Mouse (Mus musculus): ENCODE measurements at regions not wholly inside any gene's neighbourhood (a gene's known extent, or its start where the extent isn't known, plus 50 kb on each side); places are given as distances from the start of the nearest gene placed in this dataset.

GRCm38 (mm10) chr9:84863431-84863830, 449.1 kb upstream of the Gm11114 start:
- no peaks in the 10 kb centered on the region for H3K9me3 ChIP-seq (ENCODE audit: control insufficient read depth, low read length)
- H3K27me3 ChIP-seq (ENCODE audit: control insufficient read depth, insufficient read depth, low read length), result no peaks in the 10 kb centered on the region
- H3K9ac ChIP-seq (ENCODE audit: low read length), result no peak overlapping the region
- H3K4me1 ChIP-seq (replicated peaks; ENCODE audit: control insufficient read depth, insufficient read depth, low read length), result no peaks in the 10 kb centered on the region
- no peak overlapping the region for H3K27ac ChIP-seq (ENCODE audit: low read depth, low read length)
- no peak for DNase-seq (ENCODE audit: low spot score)
- H3K4me3 ChIP-seq (ENCODE audit: low read depth, low read length), result no peak overlapping the region
- 85% methylated on average over 5 of the region's 5 CpGs for WGBS
- no peaks in the 10 kb centered on the region for H3K36me3 ChIP-seq (ENCODE audit: control insufficient read depth, insufficient read depth, low read length)
- no peak overlapping the region for H3K4me2 ChIP-seq (ENCODE audit: low read depth, low read length, severe bottlenecking)
- ATAC-seq (replicated peaks; ENCODE audit: low FRiP score), result no peak

- H3K4me3 ChIP-seq (ENCODE audit: low read depth, low read length), result no peak overlapping the region
Measured at GRCm38 (mm10) chr9:84894148-84894547, 418.4 kb upstream of the Gm11114 start.

GRCm38 (mm10) chr9:84896073-84896472, 416.5 kb upstream of the Gm11114 start:
- no peaks in the 10 kb centered on the region for H3K27me3 ChIP-seq (ENCODE audit: control insufficient read depth, insufficient read depth, low read length)
- WGBS, result 34% methylated on average over 2 of the region's 2 CpGs

More at GRCm38 (mm10) chr9:84894148-84894547, 418.4 kb upstream of the Gm11114 start:
- Histone ChIP-seq H3K27me3 (ENCODE audit: control insufficient read depth, insufficient read depth, low read length) (no peaks in the 10 kb centered on the region), H3K4me2 (ENCODE audit: low read depth, low read length, severe bottlenecking) (no peak overlapping the region), H3K36me3 (ENCODE audit: control insufficient read depth, insufficient read depth, low read length) (no peaks in the 10 kb centered on the region), H3K4me1 (replicated peaks; ENCODE audit: control insufficient read depth, insufficient read depth, low read length) (no peaks in the 10 kb centered on the region), H3K9ac (ENCODE audit: low read length) (no peak overlapping the region), H3K9me3 (ENCODE audit: control insufficient read depth, low read length) (no peaks in the 10 kb centered on the region), H3K27ac (ENCODE audit: low read depth, low read length) (no peak overlapping the region)
- ATAC-seq (replicated peaks; ENCODE audit: low FRiP score) (no peak), DNase-seq (ENCODE audit: low spot score) (no peak)
- WGBS, result 82% methylated on average over 2 of the region's 2 CpGs

GRCm38 (mm10) chr9:84900643-84901042, 411.9 kb upstream of the Gm11114 start:
- DNase-seq (ENCODE audit: low spot score) (no peak), ATAC-seq (replicated peaks; ENCODE audit: low FRiP score) (no peak)
- H3K36me3 ChIP-seq (ENCODE audit: control insufficient read depth, insufficient read depth, low read length), result no peaks in the 10 kb centered on the region
- no peaks in the 10 kb centered on the region for H3K27me3 ChIP-seq (ENCODE audit: control insufficient read depth, insufficient read depth, low read length)
- no peak overlapping the region for H3K4me3 ChIP-seq (ENCODE audit: low read depth, low read length)
- H3K4me2 ChIP-seq (ENCODE audit: low read depth, low read length, severe bottlenecking), result no peak overlapping the region
- H3K27ac ChIP-seq (ENCODE audit: low read depth, low read length), result no peak overlapping the region
- no peak overlapping the region for H3K9ac ChIP-seq (ENCODE audit: low read length)
- no peaks in the 10 kb centered on the region for H3K9me3 ChIP-seq (ENCODE audit: control insufficient read depth, low read length)
- WGBS, result 71% methylated on average over 2 of the region's 2 CpGs
- no peaks in the 10 kb centered on the region for H3K4me1 ChIP-seq (replicated peaks; ENCODE audit: control insufficient read depth, insufficient read depth, low read length)

More at GRCm38 (mm10) chr9:84896073-84896472, 416.5 kb upstream of the Gm11114 start:
- DNase-seq (ENCODE audit: low spot score) (no peak), ATAC-seq (replicated peaks; ENCODE audit: low FRiP score) (no peak)
- Histone ChIP-seq H3K27ac (ENCODE audit: low read depth, low read length) (no peak overlapping the region), H3K4me1 (replicated peaks; ENCODE audit: control insufficient read depth, insufficient read depth, low read length) (no peaks in the 10 kb centered on the region), H3K36me3 (ENCODE audit: control insufficient read depth, insufficient read depth, low read length) (no peaks in the 10 kb centered on the region), H3K4me3 (ENCODE audit: low read depth, low read length) (no peak overlapping the region), H3K4me2 (ENCODE audit: low read depth, low read length, severe bottlenecking) (no peak overlapping the region), H3K9ac (ENCODE audit: low read length) (no peak overlapping the region), H3K9me3 (ENCODE audit: control insufficient read depth, low read length) (no peaks in the 10 kb centered on the region)

GRCm38 (mm10) chr9:84906244-84906643, 406.3 kb upstream of the Gm11114 start:
- ATAC-seq (replicated peaks; ENCODE audit: low FRiP score) (no peak), DNase-seq (ENCODE audit: low spot score) (no peak)
- no peak overlapping the region for H3K4me2 ChIP-seq (ENCODE audit: low read depth, low read length, severe bottlenecking)
- no peaks in the 10 kb centered on the region for H3K27me3 ChIP-seq (ENCODE audit: control insufficient read depth, insufficient read depth, low read length)
- no peak overlapping the region for H3K27ac ChIP-seq (ENCODE audit: low read depth, low read length)
- 88% methylated on average over 3 of the region's 3 CpGs for WGBS
- no peaks in the 10 kb centered on the region for H3K4me1 ChIP-seq (replicated peaks; ENCODE audit: control insufficient read depth, insufficient read depth, low read length)
- no peak overlapping the region for H3K9ac ChIP-seq (ENCODE audit: low read length)
- no peaks in the 10 kb centered on the region for H3K9me3 ChIP-seq (ENCODE audit: control insufficient read depth, low read length)
- no peaks in the 10 kb centered on the region for H3K36me3 ChIP-seq (ENCODE audit: control insufficient read depth, insufficient read depth, low read length)
- H3K4me3 ChIP-seq (ENCODE audit: low read depth, low read length), result no peak overlapping the region

DNA sequence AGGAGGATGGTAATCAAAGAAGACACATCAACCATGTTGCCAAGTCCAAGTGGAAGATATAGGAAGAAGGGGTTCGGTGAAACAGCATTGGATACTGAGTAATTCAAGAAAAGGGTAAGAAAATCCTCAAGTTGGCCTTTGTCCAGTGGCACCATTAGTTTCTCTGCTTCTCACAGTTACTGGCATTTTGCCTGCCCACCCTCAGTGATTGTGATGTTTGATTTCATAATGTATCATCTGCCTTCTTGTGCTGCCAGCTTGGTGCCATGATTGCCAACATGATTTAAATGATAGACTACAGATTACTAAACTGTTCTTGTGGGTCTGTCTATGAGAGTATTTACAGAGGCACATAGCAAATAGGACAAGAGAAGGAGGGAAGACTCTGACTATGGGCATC, 399.3 kb upstream of the Gm11114 start:
- ATAC-seq (replicated peaks; ENCODE audit: low FRiP score) (no peak), DNase-seq (ENCODE audit: low spot score) (no peak)
- Histone ChIP-seq H3K9me3 (ENCODE audit: control insufficient read depth, low read length) (no peaks in the 10 kb centered on the region), H3K27ac (ENCODE audit: low read depth, low read length) (no peak overlapping the region), H3K4me3 (ENCODE audit: low read depth, low read length) (no peak overlapping the region), H3K4me1 (replicated peaks; ENCODE audit: control insufficient read depth, insufficient read depth, low read length) (no peaks in the 10 kb centered on the region), H3K36me3 (ENCODE audit: control insufficient read depth, insufficient read depth, low read length) (no peaks in the 10 kb centered on the region), H3K9ac (ENCODE audit: low read length) (no peak overlapping the region), H3K27me3 (ENCODE audit: control insufficient read depth, insufficient read depth, low read length) (no peaks in the 10 kb centered on the region), H3K4me2 (ENCODE audit: low read depth, low read length, severe bottlenecking) (no peak overlapping the region)
- WGBS, result 92% methylated on average over 1 of the region's 1 CpGs

DNA sequence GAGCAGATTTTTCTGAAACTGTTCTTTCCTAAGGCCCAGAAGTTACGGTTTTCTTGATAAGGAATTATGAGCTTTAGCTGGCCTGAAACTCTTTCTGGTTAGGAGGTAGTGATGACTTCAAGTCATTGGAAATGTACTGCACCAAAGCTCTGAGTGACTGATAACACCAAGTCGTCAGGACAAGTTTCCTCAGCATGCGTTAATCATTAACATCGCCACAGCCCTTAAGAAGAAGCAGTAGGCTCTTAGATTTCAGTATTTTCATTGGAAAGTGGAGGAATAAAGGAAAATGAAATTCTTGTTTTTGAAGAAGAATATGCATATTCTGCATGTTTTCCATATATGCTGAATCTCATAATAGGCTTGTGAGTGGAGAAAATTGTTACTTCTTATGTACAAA, 390.3 kb upstream of the Gm11114 start:
- Histone ChIP-seq H3K4me3 (ENCODE audit: low read depth, low read length) (no peak overlapping the region), H3K9ac (ENCODE audit: low read length) (no peak overlapping the region), H3K36me3 (ENCODE audit: control insufficient read depth, insufficient read depth, low read length) (no peaks in the 10 kb centered on the region), H3K27me3 (ENCODE audit: control insufficient read depth, insufficient read depth, low read length) (no peaks in the 10 kb centered on the region), H3K4me1 (replicated peaks; ENCODE audit: control insufficient read depth, insufficient read depth, low read length) (no peaks in the 10 kb centered on the region), H3K9me3 (ENCODE audit: control insufficient read depth, low read length) (no peaks in the 10 kb centered on the region), H3K4me2 (ENCODE audit: low read depth, low read length, severe bottlenecking) (no peak overlapping the region), H3K27ac (ENCODE audit: low read depth, low read length) (no peak overlapping the region)
- 96% methylated on average over 4 of the region's 4 CpGs for WGBS
- DNase-seq (ENCODE audit: low spot score), result no peak
- ATAC-seq (replicated peaks; ENCODE audit: low FRiP score), result no peak

- H3K4me2 ChIP-seq (ENCODE audit: low read depth, low read length, severe bottlenecking), result no peak overlapping the region
- H3K9me3 ChIP-seq (ENCODE audit: control insufficient read depth, low read length), result no peaks in the 10 kb centered on the region
- H3K4me1 ChIP-seq (replicated peaks; ENCODE audit: control insufficient read depth, insufficient read depth, low read length), result no peaks in the 10 kb centered on the region
- no peak for DNase-seq (ENCODE audit: low spot score)
- H3K27ac ChIP-seq (ENCODE audit: low read depth, low read length), result no peak overlapping the region
- no peak overlapping the region for H3K4me3 ChIP-seq (ENCODE audit: low read depth, low read length)
- no peaks in the 10 kb centered on the region for H3K36me3 ChIP-seq (ENCODE audit: control insufficient read depth, insufficient read depth, low read length)
- H3K9ac ChIP-seq (ENCODE audit: low read length), result no peak overlapping the region
- H3K27me3 ChIP-seq (ENCODE audit: control insufficient read depth, insufficient read depth, low read length), result no peaks in the 10 kb centered on the region
- ATAC-seq (replicated peaks; ENCODE audit: low FRiP score), result no peak
- WGBS, result 85% methylated on average over 8 of the region's 8 CpGs
Measured at GRCm38 (mm10) chr9:84923966-84924365, 388.6 kb upstream of the Gm11114 start.

- no peaks in the 10 kb centered on the region for H3K36me3 ChIP-seq (ENCODE audit: control insufficient read depth, insufficient read depth, low read length)
- ATAC-seq (replicated peaks; ENCODE audit: low FRiP score), result no peak
- 84% methylated on average over 2 of the region's 2 CpGs for whole genome bisulfite sequencing
- no peak for DNase-seq (ENCODE audit: low spot score)
- H3K9me3 ChIP-seq (ENCODE audit: control insufficient read depth, low read length), result no peaks in the 10 kb centered on the region
- no peak overlapping the region for H3K27ac ChIP-seq (ENCODE audit: low read depth, low read length)
- H3K27me3 ChIP-seq (ENCODE audit: control insufficient read depth, insufficient read depth, low read length), result no peaks in the 10 kb centered on the region
- H3K4me3 ChIP-seq (ENCODE audit: low read depth, low read length), result no peak overlapping the region
- no peak overlapping the region for H3K9ac ChIP-seq (ENCODE audit: low read length)
- no peaks in the 10 kb centered on the region for H3K4me1 ChIP-seq (replicated peaks; ENCODE audit: control insufficient read depth, insufficient read depth, low read length)
- H3K4me2 ChIP-seq (ENCODE audit: low read depth, low read length, severe bottlenecking), result no peak overlapping the region
Measured at GRCm38 (mm10) chr9:84936291-84937055, 376.1 kb upstream of the Gm11114 start.
